Mouse (Mus musculus) hematopoietic multipotent progenitor cell, adult 10-12 weeks (in vitro differentiated cells): ENCODE measurements around the gene Gstm1. TPM values are rescaled to one million over a fixed set of nuclear protein-coding genes. Genes with fewer than 3 reads are reported as not detected.

ENCODE experiments used
- polyA plus RNA-seq: library from polyadenylated mRNA; stranded (reverse); fragments of >175 nt; gene quantifications from 2 replicates; pipeline ENCODE4 v1.2.3, GENCODE M21; 2012; ENCODE audit warnings: low replicate concordance

Gene Gstm1
- 84.3 and 224 TPM in 2 replicates for polyA plus RNA-seq

GRCm38 (mm10) chr3:108017473-108018189 lies at the start of gene Gstm1:
Gstm1 (minus strand) TSS chr3:108017973.

GRCm38 (mm10) chr3:108044394-108045140 lies 26.8 kb upstream of the Gstm1 start, which contains the start of gene Gstm4:
Gstm4 (minus strand) TSS chr3:108044894.

GRCm38 (mm10) chr3:107986041-107986562 lies 31.7 kb downstream of the Gstm1 start, which contains the start of gene Gstm2:
Gstm2 (minus strand) TSS chr3:107986453.

GRCm38 (mm10) chr3:107968724-107969395 lies 48.9 kb downstream of the Gstm1 start, which contains the start of gene Gstm3:
Gstm3 (minus strand) TSS chr3:107969283.

Other genes starting within 250 kb of the Gstm1 start
- 0.07 TPM in 1 of 2 replicates, not detected in the other for gene Eps8l3, start 140.7 kb downstream of the Gstm1 start, polyA plus RNA-seq
- 1.2 TPM in 1 of 2 replicates, not detected in the other for gene Gstm5, start 122.2 kb downstream of the Gstm1 start, polyA plus RNA-seq
- gene Gstm7, start 86.2 kb downstream of the Gstm1 start, polyA plus RNA-seq, result 0.47 TPM in 1 of 2 replicates, not detected in the other
- gene Gstm6, start 74.2 kb downstream of the Gstm1 start, polyA plus RNA-seq, result not detected in 2 replicates
- gene Gstm3, start 48.7 kb downstream of the Gstm1 start, polyA plus RNA-seq, result not detected in 2 replicates
- 0.15 TPM in 1 of 2 replicates, not detected in the other for gene Gstm2, start 31.5 kb downstream of the Gstm1 start, polyA plus RNA-seq
- 1.4 and 3.0 TPM in 2 replicates for gene Gstm4, start 26.9 kb upstream of the Gstm1 start, polyA plus RNA-seq
- gene Ampd2, start 68.7 kb upstream of the Gstm1 start, polyA plus RNA-seq, result 39.0 and 70.0 TPM in 2 replicates
- 0.13 TPM in 1 of 2 replicates, not detected in the other for gene Gnat2, start 74.8 kb upstream of the Gstm1 start, polyA plus RNA-seq
- 11.0 and 14.2 TPM in 2 replicates for gene Gnai3, start 128.2 kb upstream of the Gstm1 start, polyA plus RNA-seq
- gene Gpr61, start 136.9 kb upstream of the Gstm1 start, polyA plus RNA-seq, result 0.03 and 0.07 TPM in 2 replicates
- gene Amigo1, start 168.4 kb upstream of the Gstm1 start, polyA plus RNA-seq, result 3.0 and 3.7 TPM in 2 replicates
- gene Cyb561d1, start 183.2 kb upstream of the Gstm1 start, polyA plus RNA-seq, result 13.5 and 17.0 TPM in 2 replicates
- gene Atxn7l2, start 193.0 kb upstream of the Gstm1 start, polyA plus RNA-seq, result 20.8 and 24.5 TPM in 2 replicates
- gene Sypl2, start 208.7 kb upstream of the Gstm1 start, polyA plus RNA-seq, result not detected in 2 replicates
- gene Psma5, start 239.0 kb upstream of the Gstm1 start, polyA plus RNA-seq, result 1.6 and 4.8 TPM in 2 replicates